ENCODE assay signal across 7 mouse cellular contexts in the genomic region with DNA sequence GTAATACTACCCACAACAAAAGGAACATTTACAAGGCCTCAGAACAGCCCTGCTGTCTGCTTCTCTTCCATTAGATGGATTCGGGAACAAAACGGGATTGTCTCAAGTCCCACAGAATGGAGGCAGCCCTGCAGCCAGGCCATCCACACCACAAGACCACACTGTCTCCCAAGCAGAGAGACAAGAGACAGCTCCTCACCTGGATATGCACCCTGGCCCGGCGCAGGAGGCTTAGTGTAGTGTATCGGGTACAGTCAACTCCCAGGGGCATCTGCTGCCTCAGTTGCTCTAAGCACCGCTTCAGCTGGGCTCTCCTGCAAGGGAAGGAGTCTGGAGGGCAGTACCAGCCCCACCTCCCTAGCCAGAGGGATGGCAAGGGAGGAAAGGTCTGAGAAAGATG. TPM values are rescaled to one million over a fixed set of nuclear protein-coding genes. Genes with fewer than 3 reads are reported as not detected.
DNase-seq lines count a peak whose midpoint lies in the region; ATAC-seq and TF ChIP-seq lines count a peak whose summit lies in the region.

No protein-coding gene starts in this region.

- peaks cover 23% of the 10 kb centered on the region for H3K36me3 ChIP-seq in forebrain, embryonic 15.5 days
- peaks cover 50% of the 10 kb centered on the region for H3K36me3 ChIP-seq in liver, embryonic 12.5 days
- peaks cover 12% of the 10 kb centered on the region for H3K36me3 ChIP-seq in stomach, postnatal 0 days (ENCODE audit: control insufficient read depth, insufficient read depth, low read length)

- no peak overlapping the region for H3K27ac ChIP-seq in forebrain, embryonic 15.5 days (replicated peaks)
- no peak overlapping the region; the same call in 1 of the 2 replicates for H3K27ac ChIP-seq in liver, embryonic 12.5 days
- no peak overlapping the region for H3K27ac ChIP-seq in stomach, postnatal 0 days (replicated peaks)

- no peaks in the 10 kb centered on the region for H3K9me3 ChIP-seq in forebrain, embryonic 15.5 days
- H3K9me3 ChIP-seq in liver, embryonic 12.5 days (replicated peaks) = no peaks in the 10 kb centered on the region
- H3K9me3 ChIP-seq in stomach, postnatal 0 days (ENCODE audit: control insufficient read depth, low read length) = no peaks in the 10 kb centered on the region

- peak overlapping the region; percentile 86 for H3K4me3 ChIP-seq in forebrain, embryonic 15.5 days
- H3K4me3 ChIP-seq in liver, embryonic 12.5 days = peak overlapping the region; percentile 77
- H3K4me3 ChIP-seq in stomach, postnatal 0 days (ENCODE audit: low read depth, low read length) = no peak overlapping the region

- TF ChIP-seq EP300 in stomach, postnatal 0 days (optimal IDR thresholded peaks at IDR 0.05) = no peak

- peak; percentile 44 for DNase-seq in testis, postnatal 10 days (ENCODE audit: low spot score)
- DNase-seq in testis, postnatal 14 days (ENCODE audit: low spot score) = no peak
- no peak for DNase-seq in stomach, postnatal 0 days (ENCODE audit: low spot score)
- no peak for DNase-seq in urinary bladder, postnatal 36 days (ENCODE audit: low spot score in 2 of 2)
- DNase-seq in embryo, embryonic 10.5 days (ENCODE audit: low spot score) = no peak

- no peak for ATAC-seq in forebrain, embryonic 15.5 days (replicated peaks)
- no peak for ATAC-seq in liver, embryonic 12.5 days
- no peak for ATAC-seq in stomach, postnatal 0 days (ENCODE audit: low FRiP score, low TSS enrichment)

- H3K4me1 ChIP-seq in forebrain, embryonic 15.5 days = peaks cover 46% of the 10 kb centered on the region
- H3K4me1 ChIP-seq in liver, embryonic 12.5 days = peaks cover 70% of the 10 kb centered on the region
- H3K4me1 ChIP-seq in stomach, postnatal 0 days (replicated peaks; ENCODE audit: control insufficient read depth, insufficient read depth) = peaks cover 10% of the 10 kb centered on the region; the same call in 1 of the 2 replicates

- H3K4me2 ChIP-seq in forebrain, embryonic 15.5 days (replicated peaks) = peak overlapping the region; percentile 68
- peak overlapping the region; percentile 78 for H3K4me2 ChIP-seq in liver, embryonic 12.5 days
- H3K4me2 ChIP-seq in stomach, postnatal 0 days (replicated peaks; ENCODE audit: low read depth) = peak overlapping the region; percentile 92

- WGBS in forebrain, embryonic 15.5 days = 86% methylated on average over 6 of the region's 6 CpGs
- WGBS in liver, embryonic 12.5 days (ENCODE audit: insufficient replicate concordance) = 74% methylated on average over 6 of the region's 6 CpGs
- 90% methylated on average over 6 of the region's 6 CpGs for WGBS in stomach, postnatal 0 days

- H3K27me3 ChIP-seq in forebrain, embryonic 15.5 days = no peaks in the 10 kb centered on the region
- H3K27me3 ChIP-seq in liver, embryonic 12.5 days (replicated peaks) = 0 out of 2 replicates have a peak, but pooled peaks cover 7% of the 10 kb centered on the region
- no peaks in the 10 kb centered on the region for H3K27me3 ChIP-seq in stomach, postnatal 0 days (ENCODE audit: control insufficient read depth, insufficient read depth, low read length)

- TF ChIP-seq CTCF in stomach, postnatal 0 days (IDR thresholded peaks at IDR 0.05; ENCODE audit: low read depth) = no peak

- peak overlapping the region; percentile 72; the same call in 1 of the 2 replicates for H3K9ac ChIP-seq in forebrain, embryonic 15.5 days (replicated peaks)
- H3K9ac ChIP-seq in liver, embryonic 12.5 days = peak overlapping the region; percentile 84
- peak overlapping the region; percentile 32; the same call in 1 of the 2 replicates for H3K9ac ChIP-seq in stomach, postnatal 0 days (ENCODE audit: low read length)

RNA-seq across cellular contexts. Expression of gene Mxd3, which starts 1.5 kb away (rescaled TPM):
- polyA plus RNA-seq in forebrain, embryonic 15.5 days (2015; fragmentation: Nextera tagmentation; extraction: Ambion mirVana) = 28.9 and 30.0 TPM in 2 replicates
- 18.5 and 19.7 TPM in 2 replicates for polyA plus RNA-seq in liver, embryonic 12.5 days (2016; fragmentation: Nextera tagmentation; extraction: Ambion mirVana)
- polyA plus RNA-seq in stomach, postnatal 0 days (2015; fragmentation: Nextera tagmentation; extraction: Ambion mirVana) = 9.7 and 12.4 TPM in 2 replicates

RNA-seq across cellular contexts. Expression of gene Rab24, which starts 6.4 kb away (rescaled TPM):
- 114 and 118 TPM in 2 replicates for polyA plus RNA-seq in forebrain, embryonic 15.5 days (2015; fragmentation: Nextera tagmentation; extraction: Ambion mirVana)
- polyA plus RNA-seq in liver, embryonic 12.5 days (2016; fragmentation: Nextera tagmentation; extraction: Ambion mirVana) = 57.6 and 64.1 TPM in 2 replicates
- polyA plus RNA-seq in stomach, postnatal 0 days (2015; fragmentation: Nextera tagmentation; extraction: Ambion mirVana) = 79.7 and 85.3 TPM in 2 replicates

RNA-seq across cellular contexts. Expression of gene Prelid1, which starts 7.9 kb away (rescaled TPM):
- 303 and 314 TPM in 2 replicates for polyA plus RNA-seq in forebrain, embryonic 15.5 days (2015; fragmentation: Nextera tagmentation; extraction: Ambion mirVana)
- polyA plus RNA-seq in liver, embryonic 12.5 days (2016; fragmentation: Nextera tagmentation; extraction: Ambion mirVana) = 290 and 318 TPM in 2 replicates
- 350 and 354 TPM in 2 replicates for polyA plus RNA-seq in stomach, postnatal 0 days (2015; fragmentation: Nextera tagmentation; extraction: Ambion mirVana)

RNA-seq across cellular contexts. Expression of gene Lman2, which starts 34.4 kb away (rescaled TPM):
- 56.7 and 58.0 TPM in 2 replicates for polyA plus RNA-seq in forebrain, embryonic 15.5 days (2015; fragmentation: Nextera tagmentation; extraction: Ambion mirVana)
- 85.4 and 87.9 TPM in 2 replicates for polyA plus RNA-seq in liver, embryonic 12.5 days (2016; fragmentation: Nextera tagmentation; extraction: Ambion mirVana)
- 73.7 and 76.5 TPM in 2 replicates for polyA plus RNA-seq in stomach, postnatal 0 days (2015; fragmentation: Nextera tagmentation; extraction: Ambion mirVana)

RNA-seq across cellular contexts. Expression of gene Rgs14, which starts 41.4 kb away (rescaled TPM):
- polyA plus RNA-seq in forebrain, embryonic 15.5 days (2015; fragmentation: Nextera tagmentation; extraction: Ambion mirVana) = 0.37 and 0.81 TPM in 2 replicates
- 1.9 and 2.5 TPM in 2 replicates for polyA plus RNA-seq in liver, embryonic 12.5 days (2016; fragmentation: Nextera tagmentation; extraction: Ambion mirVana)
- 0.51 and 0.73 TPM in 2 replicates for polyA plus RNA-seq in stomach, postnatal 0 days (2015; fragmentation: Nextera tagmentation; extraction: Ambion mirVana)

Comparison
In these comparisons a context has a peak if more than half of its experiments do, and no peak if none do; other contexts are left out.
1. H3K9ac ChIP-seq: peak in every context shown above with its lines; median percentile 84 in liver, embryonic 12.5 days; 72 in forebrain, embryonic 15.5 days; 32 in stomach, postnatal 0 days.